Mouse (Mus musculus): ENCODE results near the gene Ctnna3. TPM values are rescaled to one million over a fixed set of nuclear protein-coding genes. Genes with fewer than 3 reads are reported as not detected.
"Not testable (repeated sequence)": the region's sequence is repeated elsewhere in the genome, so short reads cannot be mapped to it uniquely, and the experiment has no call there.

Ctnna3 gene
- total and polyA plus RNA-seq, 3 experiments: not detected

- Histone ChIP-seq H3K9me3 (replicated peaks) (0 out of 2 replicates have a peak, but pooled peaks cover 5% of the 10 kb centered on the region), H3K4me1 (ENCODE audit: insufficient read depth, low read depth, low read length) (no peaks in the 10 kb centered on the region), H3K4me3 (ENCODE audit: low read depth, low read length) (no peak overlapping the region), H3K27me3 (ENCODE audit: insufficient read depth, low read length) (no peaks in the 10 kb centered on the region), H3K36me3 (replicated peaks) (no peaks in the 10 kb centered on the region)
- DNase-seq (ENCODE audit: low spot score) (no peak), ATAC-seq (ENCODE audit: extremely low read depth, insufficient number of reproducible peaks, low FRiP score, poor library complexity, severe bottlenecking) (no peak)
- TF ChIP-seq TAL1 (conservative IDR thresholded peaks at IDR 0.05; ENCODE audit: low read depth, low read length): no peak
- no peak for TF ChIP-seq GATA1 (IDR thresholded peaks at IDR 0.05; ENCODE audit: borderline replicate concordance, low read length)
- TF ChIP-seq POLR2AphosphoS5 (IDR thresholded peaks at IDR 0.05; ENCODE audit: insufficient replicate concordance, low read depth, low read length): no peak
- no peak for TF ChIP-seq CTCF (IDR thresholded peaks at IDR 0.05; ENCODE audit: low read depth, low read length)
- TF ChIP-seq GATA2 (IDR thresholded peaks at IDR 0.05; ENCODE audit: borderline replicate concordance, low read depth, low read length): no peak
Observed at GRCm38 (mm10) chr10:64182731-64183130, 752.8 kb downstream of the Ctnna3 start.

GRCm38 (mm10) chr10:64188046-64188445 lies 758.1 kb downstream of the Ctnna3 start:
- Histone ChIP-seq H3K4me1 (ENCODE audit: insufficient read depth, low read depth, low read length) (no peaks in the 10 kb centered on the region), H3K9me3 (replicated peaks) (no peaks in the 10 kb centered on the region), H3K27me3 (ENCODE audit: insufficient read depth, low read length) (no peaks in the 10 kb centered on the region), H3K4me3 (ENCODE audit: low read depth, low read length) (no peak overlapping the region), H3K36me3 (replicated peaks) (no peaks in the 10 kb centered on the region)
- TF ChIP-seq GATA2 (IDR thresholded peaks at IDR 0.05; ENCODE audit: borderline replicate concordance, low read depth, low read length) (no peak), GATA1 (IDR thresholded peaks at IDR 0.05; ENCODE audit: borderline replicate concordance, low read length) (no peak), POLR2AphosphoS5 (IDR thresholded peaks at IDR 0.05; ENCODE audit: insufficient replicate concordance, low read depth, low read length) (no peak), TAL1 (conservative IDR thresholded peaks at IDR 0.05; ENCODE audit: low read depth, low read length) (no peak), CTCF (IDR thresholded peaks at IDR 0.05; ENCODE audit: low read depth, low read length) (no peak)
- DNase-seq (ENCODE audit: low spot score): no peak
- no peak for ATAC-seq (ENCODE audit: extremely low read depth, insufficient number of reproducible peaks, low FRiP score, poor library complexity, severe bottlenecking)

- no peak overlapping the region for H3K4me3 ChIP-seq (ENCODE audit: low read depth, low read length)
- no peak for DNase-seq (ENCODE audit: low spot score)
- TF ChIP-seq GATA1 (IDR thresholded peaks at IDR 0.05; ENCODE audit: borderline replicate concordance, low read length) (no peak), TAL1 (conservative IDR thresholded peaks at IDR 0.05; ENCODE audit: low read depth, low read length) (no peak), GATA2 (IDR thresholded peaks at IDR 0.05; ENCODE audit: borderline replicate concordance, low read depth, low read length) (no peak), CTCF (IDR thresholded peaks at IDR 0.05; ENCODE audit: low read depth, low read length) (no peak), POLR2AphosphoS5 (IDR thresholded peaks at IDR 0.05; ENCODE audit: insufficient replicate concordance, low read depth, low read length) (no peak)
- no peaks in the 10 kb centered on the region for H3K27me3 ChIP-seq (ENCODE audit: insufficient read depth, low read length)
- H3K9me3 ChIP-seq (replicated peaks): no peaks in the 10 kb centered on the region
- no peaks in the 10 kb centered on the region for H3K4me1 ChIP-seq (ENCODE audit: insufficient read depth, low read depth, low read length)
- H3K36me3 ChIP-seq (replicated peaks): no peaks in the 10 kb centered on the region
- ATAC-seq (ENCODE audit: extremely low read depth, insufficient number of reproducible peaks, low FRiP score, poor library complexity, severe bottlenecking): no peak
Observed at GRCm38 (mm10) chr10:64197584-64197983, 767.7 kb downstream of the Ctnna3 start.

GRCm38 (mm10) chr10:64215632-64216031 lies 785.7 kb downstream of the Ctnna3 start:
- Histone ChIP-seq H3K4me3 (ENCODE audit: low read depth, low read length) (no peak overlapping the region), H3K27me3 (ENCODE audit: insufficient read depth, low read length) (no peaks in the 10 kb centered on the region), H3K4me1 (ENCODE audit: insufficient read depth, low read depth, low read length) (no peaks in the 10 kb centered on the region), H3K9me3 (replicated peaks) (no peaks in the 10 kb centered on the region), H3K36me3 (replicated peaks) (no peaks in the 10 kb centered on the region)
- TF ChIP-seq CTCF (IDR thresholded peaks at IDR 0.05; ENCODE audit: low read depth, low read length): no peak
- ATAC-seq (ENCODE audit: extremely low read depth, insufficient number of reproducible peaks, low FRiP score, poor library complexity, severe bottlenecking) (no peak), DNase-seq (ENCODE audit: low spot score) (no peak)

GRCm38 (mm10) chr10:64223023-64223422 lies 793.1 kb downstream of the Ctnna3 start:
- Histone ChIP-seq H3K4me1 (ENCODE audit: insufficient read depth, low read depth, low read length) (no peaks in the 10 kb centered on the region), H3K27me3 (ENCODE audit: insufficient read depth, low read length) (no peaks in the 10 kb centered on the region), H3K36me3 (replicated peaks) (no peaks in the 10 kb centered on the region), H3K4me3 (ENCODE audit: low read depth, low read length) (no peak overlapping the region), H3K9me3 (replicated peaks) (no peaks in the 10 kb centered on the region)
- ATAC-seq (ENCODE audit: extremely low read depth, insufficient number of reproducible peaks, low FRiP score, poor library complexity, severe bottlenecking) (no peak), DNase-seq (ENCODE audit: low spot score) (no peak)
- no peak for TF ChIP-seq CTCF (IDR thresholded peaks at IDR 0.05; ENCODE audit: low read depth, low read length)
- no peak for TF ChIP-seq GATA1 (IDR thresholded peaks at IDR 0.05; ENCODE audit: borderline replicate concordance, low read length)
- TF ChIP-seq POLR2AphosphoS5 (IDR thresholded peaks at IDR 0.05; ENCODE audit: insufficient replicate concordance, low read depth, low read length): no peak
- no peak for TF ChIP-seq TAL1 (conservative IDR thresholded peaks at IDR 0.05; ENCODE audit: low read depth, low read length)
- TF ChIP-seq GATA2 (IDR thresholded peaks at IDR 0.05; ENCODE audit: borderline replicate concordance, low read depth, low read length): no peak

- H3K9me3 ChIP-seq (replicated peaks): no peaks in the 10 kb centered on the region
- H3K36me3 ChIP-seq (replicated peaks): no peaks in the 10 kb centered on the region
- H3K4me1 ChIP-seq (ENCODE audit: insufficient read depth, low read depth, low read length): no peaks in the 10 kb centered on the region
- no peak overlapping the region for H3K4me3 ChIP-seq (ENCODE audit: low read depth, low read length)
- ATAC-seq (ENCODE audit: extremely low read depth, insufficient number of reproducible peaks, low FRiP score, poor library complexity, severe bottlenecking) (no peak), DNase-seq (ENCODE audit: low spot score) (no peak)
- no peaks in the 10 kb centered on the region for H3K27me3 ChIP-seq (ENCODE audit: insufficient read depth, low read length)
- TF ChIP-seq TAL1 (conservative IDR thresholded peaks at IDR 0.05; ENCODE audit: low read depth, low read length) (no peak), POLR2AphosphoS5 (IDR thresholded peaks at IDR 0.05; ENCODE audit: insufficient replicate concordance, low read depth, low read length) (no peak), GATA1 (IDR thresholded peaks at IDR 0.05; ENCODE audit: borderline replicate concordance, low read length) (no peak), CTCF (IDR thresholded peaks at IDR 0.05; ENCODE audit: low read depth, low read length) (no peak), GATA2 (IDR thresholded peaks at IDR 0.05; ENCODE audit: borderline replicate concordance, low read depth, low read length) (no peak)
Observed at GRCm38 (mm10) chr10:64224007-64224406, 794.1 kb downstream of the Ctnna3 start.

- Histone ChIP-seq H3K4me3 (ENCODE audit: low read depth, low read length) (no peak overlapping the region), H3K36me3 (replicated peaks) (no peaks in the 10 kb centered on the region), H3K4me1 (ENCODE audit: insufficient read depth, low read depth, low read length) (no peaks in the 10 kb centered on the region), H3K27me3 (ENCODE audit: insufficient read depth, low read length) (no peaks in the 10 kb centered on the region), H3K9me3 (replicated peaks) (no peaks in the 10 kb centered on the region)
- TF ChIP-seq GATA2 (IDR thresholded peaks at IDR 0.05; ENCODE audit: borderline replicate concordance, low read depth, low read length) (no peak), CTCF (IDR thresholded peaks at IDR 0.05; ENCODE audit: low read depth, low read length) (no peak), POLR2AphosphoS5 (IDR thresholded peaks at IDR 0.05; ENCODE audit: insufficient replicate concordance, low read depth, low read length) (no peak), TAL1 (conservative IDR thresholded peaks at IDR 0.05; ENCODE audit: low read depth, low read length) (no peak), GATA1 (IDR thresholded peaks at IDR 0.05; ENCODE audit: borderline replicate concordance, low read length) (no peak)
- no peak for DNase-seq (ENCODE audit: low spot score)
- no peak for ATAC-seq (ENCODE audit: extremely low read depth, insufficient number of reproducible peaks, low FRiP score, poor library complexity, severe bottlenecking)
Observed at GRCm38 (mm10) chr10:64224424-64224823, 794.5 kb downstream of the Ctnna3 start.

- not testable (repeated sequence) for ATAC-seq (ENCODE audit: extremely low read depth, insufficient number of reproducible peaks, low FRiP score, poor library complexity, severe bottlenecking); H3K36me3 ChIP-seq (replicated peaks); H3K4me3 ChIP-seq (ENCODE audit: low read depth, low read length); DNase-seq (ENCODE audit: low spot score); H3K4me1 ChIP-seq (ENCODE audit: insufficient read depth, low read depth, low read length); H3K27me3 ChIP-seq (ENCODE audit: insufficient read depth, low read length); H3K9me3 ChIP-seq (replicated peaks)
Observed at GRCm38 (mm10) chr10:64225826-64226225, 795.9 kb downstream of the Ctnna3 start.

Measured in G1E (cell line).